Mouse (Mus musculus) heart, adult 11 months (tissue): ENCODE results near the gene Rpl38.

Experiments
- DNase-seq: peaks from one replicate; pipeline ENCODE4 v3.0.0; 2022

Rpl38 gene

DNA sequence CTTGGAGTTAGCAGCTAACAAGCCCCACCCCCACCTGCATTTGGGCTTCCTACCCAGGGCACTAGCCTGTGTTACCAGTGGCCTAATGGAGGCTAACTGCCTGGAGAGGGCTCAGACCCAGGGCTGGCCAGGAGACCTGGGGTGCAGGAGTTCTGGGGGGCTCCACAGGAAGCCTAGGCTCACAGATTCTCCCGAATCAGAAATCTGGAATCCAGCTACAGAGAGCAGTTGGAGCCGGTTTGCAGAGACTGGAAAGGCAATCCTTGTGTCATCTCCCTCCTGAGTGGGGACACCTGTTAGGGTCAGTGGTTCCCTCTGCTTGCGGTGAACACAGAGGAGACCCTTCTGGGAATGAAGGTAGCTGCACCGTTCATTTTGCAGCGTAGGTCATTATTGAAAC lies 12.7 kb downstream of the Rpl38 start:
- no peak for DNase-seq

- DNase-seq, result no peak
Observed at GRCm38 (mm10) chr11:114682321-114682900, 14.1 kb downstream of the Rpl38 start.

GRCm38 (mm10) chr11:114683029-114683721 lies 14.9 kb downstream of the Rpl38 start:
- DNase-seq, result no peak

DNA sequence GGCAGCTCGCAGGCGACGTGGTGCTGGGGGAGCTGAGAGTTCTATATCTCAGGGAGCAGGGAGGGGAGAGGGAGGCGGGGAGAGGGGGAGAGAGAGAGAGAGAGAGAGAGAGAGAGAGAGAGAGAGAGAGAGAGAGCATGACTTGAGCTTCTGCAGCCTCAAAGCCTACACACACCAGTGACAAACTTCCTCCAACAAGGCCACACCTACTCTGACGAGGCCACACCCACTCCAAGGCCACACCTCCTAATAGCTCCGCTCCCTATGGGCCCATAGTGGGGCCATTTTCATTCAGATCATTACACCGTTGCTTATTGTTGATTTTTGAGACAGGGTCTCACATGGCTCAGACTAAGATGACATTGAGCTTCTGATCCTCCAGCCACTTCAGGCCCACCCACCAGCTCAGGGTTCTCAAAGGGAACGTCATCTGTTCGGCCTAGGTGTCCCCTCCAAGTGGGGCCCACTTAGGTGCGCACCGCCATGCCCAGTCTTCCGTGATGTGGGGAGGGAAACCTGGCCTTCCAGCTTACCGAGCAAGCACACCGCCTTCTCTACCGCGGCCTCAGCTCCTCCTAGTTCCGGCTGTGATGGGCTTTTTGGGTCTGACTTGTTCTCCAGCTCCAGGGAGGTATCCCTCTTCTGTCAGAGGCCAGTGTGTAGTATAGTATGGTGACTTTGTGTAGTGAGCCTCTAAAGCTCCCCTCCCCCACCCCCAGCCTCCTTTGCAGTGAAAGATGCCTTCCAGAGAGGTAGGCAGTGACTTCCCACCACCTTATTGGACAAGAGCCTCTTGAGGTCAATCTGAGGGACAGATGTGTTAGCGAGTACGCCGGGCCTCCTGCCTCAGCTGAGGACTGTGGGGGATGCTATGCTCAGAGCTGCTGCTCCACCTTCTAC lies 15.6 kb downstream of the Rpl38 start:
- DNase-seq, result no peak

- no peak for DNase-seq
Observed at GRCm38 (mm10) chr11:114684627-114685373, 16.5 kb downstream of the Rpl38 start.

DNA sequence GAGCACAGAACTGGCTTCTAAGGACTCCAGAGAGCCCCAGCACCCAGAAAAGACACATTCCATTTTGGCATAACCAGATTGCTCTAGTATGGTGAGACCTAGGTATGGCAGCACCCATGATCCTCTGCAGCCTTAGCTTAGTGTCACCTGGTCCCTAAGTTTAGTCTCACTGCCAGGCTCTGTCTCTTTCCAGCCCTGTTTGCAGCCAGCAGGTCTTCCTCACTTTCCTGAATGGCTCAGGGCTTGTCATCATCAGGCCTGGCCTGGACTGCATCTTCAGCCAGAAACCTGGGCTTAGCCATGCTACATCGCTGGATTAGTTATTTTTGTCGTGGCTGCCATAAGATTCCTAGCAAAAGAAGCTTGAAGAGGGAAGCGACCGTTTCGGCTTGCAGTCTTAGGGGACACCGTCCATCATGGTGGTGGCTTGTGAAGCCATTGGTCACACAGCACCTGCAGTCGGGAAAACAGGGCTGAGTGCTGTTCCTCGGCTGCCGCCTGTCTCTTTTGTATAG lies 17.3 kb downstream of the Rpl38 start:
- no peak for DNase-seq

DNA sequence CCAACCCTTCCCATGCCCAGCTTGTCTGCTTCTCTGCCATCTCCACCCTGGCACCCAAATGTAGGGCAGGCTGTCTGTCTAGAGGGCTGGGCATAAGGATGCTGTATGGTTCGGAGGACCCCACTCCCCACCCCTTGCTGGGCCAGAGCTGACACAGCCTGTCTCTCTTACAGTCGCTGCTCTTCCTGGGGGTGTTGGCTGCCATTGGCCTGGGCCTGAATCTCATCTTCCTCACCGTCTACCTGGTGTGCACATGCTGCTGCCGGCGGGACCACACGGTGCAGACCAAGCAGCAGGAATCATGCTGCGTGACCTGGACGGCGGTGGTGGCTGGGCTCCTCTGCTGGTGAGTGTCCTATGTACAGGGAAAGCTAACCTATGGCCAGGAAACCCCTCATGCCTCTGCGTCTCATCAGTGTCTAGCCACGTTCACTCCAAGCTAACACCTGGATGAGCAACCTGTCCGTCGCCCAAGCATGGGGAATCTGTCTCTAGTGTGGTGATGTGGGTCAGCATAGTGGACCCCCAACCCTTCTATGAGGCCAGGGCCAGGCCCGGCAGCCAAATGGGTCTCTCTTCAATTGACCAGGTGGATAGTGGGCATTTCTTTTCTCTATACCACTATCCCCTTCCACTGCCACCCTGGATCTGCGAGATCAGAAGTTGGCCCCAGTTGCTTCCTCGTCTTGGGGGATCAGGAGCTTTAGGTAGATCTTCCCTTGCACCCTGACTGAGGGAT lies 18.1 kb downstream of the Rpl38 start:
- DNase-seq, result no peak

- DNase-seq, result no peak
Observed at GRCm38 (mm10) chr11:114687574-114688188, 19.4 kb downstream of the Rpl38 start.

GRCm38 (mm10) chr11:114688729-114689128 lies 20.4 kb downstream of the Rpl38 start:
- no peak for DNase-seq

- no peak for DNase-seq
Observed at GRCm38 (mm10) chr11:114690192-114690591, 21.9 kb downstream of the Rpl38 start.

- no peak for DNase-seq
Observed at GRCm38 (mm10) chr11:114691454-114692182, 23.3 kb downstream of the Rpl38 start.

DNA sequence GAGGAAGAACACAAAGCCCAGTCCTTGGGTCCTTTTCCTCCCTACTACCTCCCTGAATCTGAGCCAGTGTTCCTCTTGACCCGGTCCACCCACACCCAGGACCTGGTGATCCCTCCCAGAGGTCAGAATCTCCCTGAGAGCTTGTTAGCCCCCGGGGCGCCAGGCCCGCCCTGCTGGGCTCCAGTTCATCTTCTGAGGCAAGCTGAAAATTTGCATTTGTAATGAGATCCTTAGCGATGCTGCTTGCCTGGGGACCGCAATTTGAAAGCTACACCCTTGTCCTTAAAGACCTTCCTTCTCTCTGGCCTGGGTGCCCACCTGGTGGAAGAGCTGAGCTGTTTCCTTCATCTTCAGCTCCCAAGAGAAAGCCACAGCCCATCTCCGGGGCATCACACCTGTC lies 24.3 kb downstream of the Rpl38 start:
- no peak for DNase-seq

GRCm38 (mm10) chr11:114693456-114693855 lies 25.1 kb downstream of the Rpl38 start:
- no peak for DNase-seq

DNA sequence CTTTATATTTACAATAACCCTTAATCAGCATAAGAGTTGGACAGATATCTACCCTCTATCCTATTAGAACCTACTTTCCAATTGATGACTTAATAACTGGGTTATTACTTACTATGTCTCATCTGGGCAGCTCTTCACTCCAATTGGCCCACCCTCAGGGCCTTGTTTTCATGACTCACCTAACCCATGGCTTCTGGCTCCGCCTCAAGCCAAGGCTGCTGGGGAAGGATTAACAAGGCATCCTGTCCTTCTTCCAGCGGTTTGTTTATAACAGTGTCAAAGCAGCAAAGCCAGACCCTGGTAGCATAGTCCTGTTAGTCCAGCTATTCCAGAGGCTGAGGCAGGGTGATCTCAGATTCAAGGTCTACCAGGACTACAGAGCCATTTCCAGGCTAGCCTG lies 26.1 kb downstream of the Rpl38 start:
- no peak for DNase-seq

GRCm38 (mm10) chr11:114698496-114698895 lies 30.2 kb downstream of the Rpl38 start:
- DNase-seq, result peak; percentile 92

GRCm38 (mm10) chr11:114699511-114699910 lies 31.2 kb downstream of the Rpl38 start:
- peak; percentile 99 for DNase-seq

DNA sequence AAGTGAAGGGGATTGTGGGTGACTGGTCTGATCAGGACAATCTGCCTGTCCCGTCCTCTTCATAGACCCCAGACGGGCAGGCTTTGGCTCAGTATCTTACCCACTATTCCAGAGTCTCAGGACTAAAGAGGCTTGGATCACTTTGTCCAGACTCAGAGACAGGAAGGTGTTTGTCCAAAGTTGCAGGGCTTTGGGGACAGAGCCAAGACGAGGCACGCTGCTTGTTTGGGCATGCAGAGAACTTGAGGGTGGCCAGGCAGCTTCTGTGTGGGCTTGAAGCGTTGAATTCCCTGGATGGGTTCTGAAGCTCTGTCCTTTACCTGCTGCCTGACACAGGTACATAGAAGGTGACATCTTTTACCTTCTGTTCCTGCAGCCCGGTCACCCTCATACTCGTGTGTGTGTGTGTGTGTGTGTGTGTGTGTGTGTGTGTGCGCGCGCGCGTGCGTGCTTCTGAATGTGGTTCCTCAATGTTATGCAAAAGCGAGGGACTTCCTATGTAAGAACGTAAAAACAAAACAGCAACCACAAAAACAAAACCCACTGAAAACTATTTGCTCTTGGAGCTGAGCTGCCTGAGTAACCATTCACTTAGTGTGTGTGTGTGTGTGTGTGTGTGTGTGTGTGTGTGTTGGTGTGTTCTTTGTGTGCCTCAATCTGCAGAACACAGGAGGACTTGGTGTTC lies 34.1 kb downstream of the Rpl38 start:
- no peak for DNase-seq

GRCm38 (mm10) chr11:114702996-114703361 lies 34.7 kb downstream of the Rpl38 start:
- DNase-seq, result no peak

DNA sequence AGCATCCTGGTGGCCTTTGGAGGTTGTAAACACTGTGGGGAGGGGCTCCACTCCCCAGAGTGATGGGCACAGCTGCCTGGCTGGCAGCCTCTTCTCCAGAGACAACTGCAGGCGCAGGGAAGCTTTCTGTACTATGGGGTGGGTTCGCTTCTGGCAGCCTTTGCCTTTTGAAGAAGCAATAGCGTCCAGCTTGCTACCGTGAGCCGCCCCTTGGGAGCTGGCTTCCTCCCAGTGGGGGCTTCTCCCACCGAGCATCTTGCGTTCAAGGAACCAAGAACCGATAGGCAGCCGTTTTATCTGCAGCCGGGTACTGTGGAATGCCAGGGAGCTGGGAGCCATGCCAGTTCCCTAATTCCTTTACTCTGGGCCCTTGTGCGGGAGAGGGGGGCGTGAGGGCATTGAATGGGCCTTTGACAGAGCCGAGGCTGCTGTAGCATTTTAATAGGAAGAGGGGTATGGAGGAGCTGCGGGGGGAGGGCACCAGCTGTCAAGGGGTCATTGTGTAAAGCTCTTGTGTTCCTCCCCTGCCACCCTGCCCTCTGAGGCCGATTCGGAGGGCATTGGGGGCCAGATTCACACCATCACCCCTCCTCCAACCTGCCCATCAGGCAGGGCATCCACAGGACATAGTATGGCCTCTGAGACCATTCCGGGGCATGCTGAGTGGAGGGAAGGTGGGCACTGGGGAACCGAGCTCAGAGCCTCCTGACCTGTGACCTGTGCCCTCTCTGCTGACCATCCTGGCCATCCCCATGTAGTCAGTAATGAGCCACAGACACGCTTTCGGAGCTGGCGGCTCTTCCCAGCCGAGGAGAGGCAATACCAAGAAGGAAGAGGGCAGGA lies 36.0 kb downstream of the Rpl38 start:
- DNase-seq, result no peak
